Mouse (Mus musculus): ENCODE results near the gene Dmap1.

GRCm38 (mm10) chr4:117652727-117653126, 29.3 kb downstream of the Dmap1 start:
- TF ChIP-seq TBP (IDR thresholded peaks at IDR 0.05; ENCODE audit: low read depth, low read length) (no peak), POLR2A (IDR thresholded peaks at IDR 0.05; ENCODE audit: control insufficient read depth in 1 of 2, insufficient read depth in 1 of 2, low read depth in 1 of 2, low read length in 2 of 2, poor library complexity in 1 of 2) (no peak), MAX (IDR thresholded peaks at IDR 0.05; ENCODE audit: low read length) (no peak), JUND (IDR thresholded peaks at IDR 0.05; ENCODE audit: low read depth, low read length) (no peak), CTCF (IDR thresholded peaks at IDR 0.05 in 2 of 3, conservative IDR thresholded peaks at IDR 0.05 in 1 of 3; ENCODE audit: control insufficient read depth in 1 of 3, insufficient read depth in 1 of 3, low read depth in 2 of 3, low read length in 3 of 3, poor library complexity in 1 of 3, severe bottlenecking in 1 of 3) (peak in 1 of 3 experiments; percentile 13; a peak in 1 of 6 replicates)

All from MEL (cell line).